Mouse (Mus musculus) large intestine, adult 2 months (tissue): ENCODE results near the gene Adgrb2. TPM values are rescaled to one million over a fixed set of nuclear protein-coding genes. Genes with fewer than 3 reads are reported as not detected.

Experiments
- DNase-seq: peaks from one replicate; pipeline ENCODE4 v3.0.0-alpha.2; 2012; ENCODE audit warnings: low read depth, low spot score
- WGBS: fragments of 180-500 bp; shearing (Covaris S2); methylation state at CpG from one replicate; pipeline ENCODE4 v1.1.7; 2018; 5-methylcytosine and 5-hydroxymethylcytosine counted together
- polyA plus RNA-seq: library from polyadenylated mRNA; depleted of rRNA; stranded (reverse); fragments of >200 nt; gene quantifications from 2 replicates; pipeline ENCODE4 v1.2.3, GENCODE M21; 2012

The Adgrb2 gene
- polyA plus RNA-seq, 1 experiment, result 0.92 TPM

GRCm38 (mm10) chr4:130022952-130023351 is 38.3 kb downstream of the Adgrb2 start:
- 45% methylated on average over 8 of the region's 8 CpGs for WGBS
- DNase-seq, result no peak

GRCm38 (mm10) chr4:130023511-130024231 is 39.0 kb downstream of the Adgrb2 start:
- WGBS, result 43% methylated on average over 10 of the region's 10 CpGs

GRCm38 (mm10) chr4:130025544-130025943 is 40.9 kb downstream of the Adgrb2 start:
- DNase-seq, result no peak
- 40% methylated on average over 8 of the region's 8 CpGs for WGBS

More at GRCm38 (mm10) chr4:130023511-130024231, 39.0 kb downstream of the Adgrb2 start:
- DNase-seq, result no peak

- WGBS, result 74% methylated on average over 2 of the region's 2 CpGs
- DNase-seq, result no peak
These were observed 46.5 kb downstream of the Adgrb2 start for GRCm38 (mm10) chr4:130031146-130031545.

GRCm38 (mm10) chr4:130033496-130033895 is 48.8 kb downstream of the Adgrb2 start:
- WGBS, result 70% methylated on average over 7 of the region's 7 CpGs
- no peak for DNase-seq

GRCm38 (mm10) chr4:130036112-130036511 is 51.4 kb downstream of the Adgrb2 start:
- DNase-seq, result no peak
- 3% methylated on average over 8 of the region's 8 CpGs for WGBS

GRCm38 (mm10) chr4:130036573-130037401 is 52.1 kb downstream of the Adgrb2 start:
- DNase-seq, result no peak
- 8% methylated on average over 23 of the region's 23 CpGs for WGBS

- DNase-seq, result no peak
- 51% methylated on average over 5 of the region's 5 CpGs for WGBS
These were observed 54.7 kb downstream of the Adgrb2 start for GRCm38 (mm10) chr4:130039351-130039750.

- no peak for DNase-seq
- 83% methylated on average over 11 of the region's 11 CpGs for WGBS
These were observed 56.4 kb downstream of the Adgrb2 start for GRCm38 (mm10) chr4:130041076-130041475.

GRCm38 (mm10) chr4:130044211-130044610 is 59.5 kb downstream of the Adgrb2 start:
- no peak for DNase-seq
- 49% methylated on average over 9 of the region's 9 CpGs for WGBS

- DNase-seq, result no peak
- WGBS, result 56% methylated on average over 14 of the region's 14 CpGs
These were observed 60.9 kb downstream of the Adgrb2 start for GRCm38 (mm10) chr4:130045609-130046008.

- WGBS, result 3% methylated on average over 46 of the region's 46 CpGs
- DNase-seq, result no peak
These were observed 62.9 kb downstream of the Adgrb2 start, which contains the start of gene Col16a1 for GRCm38 (mm10) chr4:130047331-130048202. TSS of gene Col16a1 (plus strand) at chr4:130047840.

- WGBS, result 57% methylated on average over 4 of the region's 4 CpGs
- DNase-seq, result no peak
These were observed 63.5 kb downstream of the Adgrb2 start for GRCm38 (mm10) chr4:130048203-130048479.

- DNase-seq, result no peak
- 53% methylated on average over 8 of the region's 8 CpGs for WGBS
These were observed 65.6 kb downstream of the Adgrb2 start for GRCm38 (mm10) chr4:130050056-130050824.

GRCm38 (mm10) chr4:130052283-130052682 is 67.6 kb downstream of the Adgrb2 start:
- WGBS, result 98% methylated on average over 3 of the region's 3 CpGs
- DNase-seq, result no peak

- 83% methylated on average over 9 of the region's 9 CpGs for WGBS
- no peak for DNase-seq
These were observed 68.4 kb downstream of the Adgrb2 start for GRCm38 (mm10) chr4:130053111-130053510.

GRCm38 (mm10) chr4:130054727-130055126 is 70.1 kb downstream of the Adgrb2 start:
- WGBS, result 20% methylated on average over 1 of the region's 1 CpGs
- DNase-seq, result no peak

GRCm38 (mm10) chr4:130055160-130056010 is 70.7 kb downstream of the Adgrb2 start:
- 45% methylated on average over 14 of the region's 14 CpGs for WGBS
- DNase-seq, result no peak

GRCm38 (mm10) chr4:130056011-130056322 is 71.3 kb downstream of the Adgrb2 start:
- 44% methylated on average over 3 of the region's 3 CpGs for WGBS
- DNase-seq, result no peak
